Mouse (Mus musculus) gastrocnemius, adult 2 months (tissue): ENCODE results near the gene Pak7. TPM values are rescaled to one million over a fixed set of nuclear protein-coding genes. Genes with fewer than 3 reads are reported as not detected.
"Not testable (repeated sequence)": the region's sequence is repeated elsewhere in the genome, so short reads cannot be mapped to it uniquely, and the experiment has no call there.

Experiments used
- DNase-seq: peaks from one replicate; pipeline ENCODE4 v3.0.0; 2022
- H3K27ac ChIP-seq: fragments of 200-600 bp; 2 replicates; pipeline ENCODE4 v1.8.1; 2022; ENCODE audit warnings: mild to moderate bottlenecking
- H3K4me3 ChIP-seq: fragments of 200-600 bp; 2 replicates; pipeline ENCODE4 v1.8.1; 2022; ENCODE audit warnings: mild to moderate bottlenecking, moderate library complexity
- CTCF ChIP-seq: fragments of 200-600 bp; IDR thresholded peaks from 2 replicates; pipeline ENCODE4 v1.8.1; 2022; ENCODE audit warnings: antibody characterized with exemption, mild to moderate bottlenecking, moderate library complexity
- intact Hi-C: fragments of 180-260 bp; cut with DNase I; formaldehyde crosslinking; loops from one replicate; pipeline ENCODE4 v1.15.1; 2025
- long read RNA-seq, 2 experiments: library from polyadenylated mRNA; stranded (forward); transcript quantifications; one replicate each; pipeline ENCODE4 v2.0.0; 2021
- total RNA-seq, 2 experiments: library from RNA; stranded (reverse); gene quantifications; 2 replicates each; pipeline ENCODE4 v1.2.3; 2021

Gene Pak7
- not detected for total RNA-seq
- long read RNA-seq, experiment 1 = 0 reads
- long read RNA-seq, experiment 2 = 0 reads

DNA sequence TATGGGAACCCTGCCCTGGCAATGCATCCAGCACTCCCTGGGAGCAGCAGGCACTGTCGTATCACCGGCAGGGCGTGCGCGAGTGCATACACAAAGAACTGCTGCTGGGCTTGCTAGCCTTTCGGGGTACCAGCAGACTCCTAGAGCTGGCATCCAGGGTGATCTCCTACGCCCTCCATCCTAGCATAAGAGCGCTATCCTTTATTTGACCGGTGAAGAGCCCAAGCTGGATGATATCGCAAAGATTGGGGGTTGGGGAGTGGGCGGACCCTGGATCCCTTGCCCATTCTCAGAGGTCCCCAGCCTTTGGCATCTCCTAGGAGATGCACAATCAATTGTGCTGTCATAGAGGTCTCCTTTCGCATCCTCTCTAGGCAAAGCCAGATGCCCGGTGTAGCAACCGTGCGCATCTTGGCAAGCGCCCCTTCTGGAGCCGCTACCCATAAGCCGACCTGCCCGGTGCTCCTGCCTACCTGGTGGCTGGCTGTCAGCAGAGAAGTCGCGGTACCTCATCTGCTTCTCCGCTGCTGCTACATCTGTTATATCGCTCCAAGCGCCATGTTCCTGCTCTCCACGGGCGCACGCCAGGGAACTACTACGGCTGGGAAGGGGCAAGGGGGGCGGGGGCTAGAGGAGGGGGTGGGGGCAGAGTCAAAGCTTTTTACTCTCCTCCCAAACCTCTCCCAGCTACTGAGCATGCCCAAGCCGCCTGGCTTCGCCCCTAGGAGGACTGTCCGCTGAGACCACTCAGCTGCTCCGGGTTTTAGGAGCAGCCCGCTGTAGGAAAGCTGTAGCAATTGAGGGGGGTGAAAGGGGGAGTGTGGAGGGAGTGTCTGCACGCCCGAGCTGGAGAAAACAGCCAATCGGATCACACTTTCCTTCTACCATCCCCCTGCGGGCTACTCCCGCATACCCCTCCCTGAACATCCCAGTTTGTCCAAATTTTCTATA is at the start of gene Pak7:
Gene Pak7, minus strand, starts transcription at position 787 of the 951 bp plus-strand sequence.
- Histone ChIP-seq H3K4me3 (peak within 1 kb of the TSS; percentile 58), H3K27ac (no peak within 1 kb of the TSS)
- TF ChIP-seq CTCF = no peak
- intact Hi-C loops = no loop called here
- DNase-seq = peak; percentile 15

DNA sequence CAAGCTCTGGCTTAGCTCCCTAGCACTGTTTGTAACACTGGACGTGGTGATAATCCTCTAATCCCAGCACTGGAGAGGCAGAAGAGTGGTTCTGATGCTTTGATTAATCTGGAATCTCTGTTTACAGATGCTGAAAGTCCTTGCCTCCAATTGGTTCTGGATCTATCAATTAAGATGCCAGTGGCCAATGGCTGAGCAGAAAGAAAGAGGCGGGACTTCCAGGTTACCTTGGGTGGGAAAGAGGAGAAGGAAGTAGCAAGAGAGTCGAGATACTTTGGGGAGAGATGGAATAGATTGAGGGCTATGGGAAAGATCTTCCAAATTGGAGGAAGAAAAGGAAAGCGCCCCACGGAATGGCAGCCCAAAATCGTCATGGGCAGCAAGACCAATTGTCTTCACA is 37.8 kb upstream of the Pak7 start:
- no peak for DNase-seq

DNA sequence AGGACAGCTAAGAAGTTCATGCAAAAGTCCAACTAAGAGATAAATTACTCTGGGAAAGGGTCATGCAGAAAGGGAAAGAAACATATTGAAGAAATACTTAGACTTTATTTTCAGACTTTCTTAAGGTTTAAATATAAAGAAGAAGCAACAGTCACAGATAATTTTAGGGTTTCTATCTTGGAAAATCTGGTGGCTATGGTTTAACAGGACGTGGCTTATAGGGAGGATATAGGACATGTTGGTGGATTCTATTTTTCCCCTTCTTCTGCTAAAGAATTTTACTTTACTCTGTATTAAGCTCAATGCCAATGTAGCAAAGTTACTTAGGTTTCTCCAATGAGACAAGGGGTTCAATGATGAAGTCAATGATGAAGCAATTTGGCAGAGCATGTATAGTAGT is 31.8 kb upstream of the Pak7 start:
- intact Hi-C loops = no loop called here
- TF ChIP-seq CTCF = no peak
- no peak for DNase-seq
- Histone ChIP-seq H3K27ac (no peak overlapping the region), H3K4me3 (no peak overlapping the region)

More for the DNA sequence above, 37.8 kb upstream of the Pak7 start:
- no peak for TF ChIP-seq CTCF
- no peak overlapping the region for H3K4me3 ChIP-seq
- no peak overlapping the region for H3K27ac ChIP-seq
- intact Hi-C loops = no loop called here

DNA sequence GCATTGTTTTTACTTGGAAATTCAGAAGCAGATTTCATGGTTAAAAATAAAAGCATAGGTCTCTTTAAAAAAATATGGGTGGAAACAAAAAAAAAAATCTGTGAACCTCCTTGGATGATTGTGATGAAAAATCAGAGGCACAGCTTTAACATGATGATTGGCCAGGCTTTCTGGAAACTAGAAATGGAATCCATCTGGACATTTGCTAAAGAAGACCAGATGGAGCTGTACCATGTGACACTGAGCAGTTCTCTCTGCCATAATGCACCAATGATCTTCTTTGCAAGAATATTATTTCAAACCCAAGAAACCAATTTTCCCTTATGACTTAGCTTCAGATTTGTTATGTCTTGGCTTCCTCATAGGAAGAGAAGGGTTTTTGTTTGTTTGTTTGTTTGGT is 28.6 kb upstream of the Pak7 start:
- DNase-seq = no peak
- no peak overlapping the region for H3K4me3 ChIP-seq
- intact Hi-C loops = no loop called here
- no peak for TF ChIP-seq CTCF
- H3K27ac ChIP-seq = no peak overlapping the region

DNA sequence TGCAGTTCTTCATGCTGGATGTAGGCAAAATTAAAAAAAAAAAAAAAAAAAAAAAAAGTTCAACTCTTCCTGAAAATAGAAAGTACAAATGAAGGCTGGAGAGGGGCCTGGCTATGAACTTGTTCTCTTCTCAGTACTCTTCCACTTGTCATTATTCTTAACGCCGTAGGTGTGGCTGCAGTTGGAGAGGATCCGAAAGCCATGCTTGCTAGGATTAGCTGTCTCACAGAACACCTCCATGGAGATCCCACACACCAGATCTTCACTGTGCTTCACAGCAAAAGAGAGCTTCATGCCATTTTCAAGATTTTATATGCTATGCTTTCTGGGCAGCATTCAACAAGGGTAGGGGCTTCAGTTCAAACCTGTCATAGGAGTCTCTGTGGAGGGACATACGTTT is 14.8 kb upstream of the Pak7 start:
- intact Hi-C loops = no loop called here
- no peak overlapping the region for H3K27ac ChIP-seq
- no peak overlapping the region for H3K4me3 ChIP-seq
- TF ChIP-seq CTCF = no peak
- DNase-seq = no peak

DNA sequence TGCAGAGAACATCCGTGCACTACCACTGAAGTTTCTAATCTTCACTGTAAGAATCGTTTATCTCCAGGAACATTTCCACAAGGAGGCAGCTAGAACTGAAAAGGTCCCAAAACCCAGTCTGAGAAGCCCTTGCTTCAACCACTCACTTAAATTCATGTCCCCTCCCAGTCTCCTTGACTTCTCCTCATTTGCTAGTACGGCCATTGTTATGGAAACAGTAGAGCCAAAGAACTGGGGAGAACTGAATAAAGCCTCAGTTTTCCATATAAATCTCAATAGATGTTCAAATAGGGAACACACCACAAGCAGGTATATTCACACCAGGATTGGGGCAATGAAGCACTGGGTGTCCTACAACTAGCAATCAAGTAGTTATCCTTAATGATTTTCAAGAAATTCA is 12.4 kb downstream of the Pak7 start:
- no peak for DNase-seq
- H3K4me3 ChIP-seq = no peak overlapping the region
- TF ChIP-seq CTCF = no peak
- H3K27ac ChIP-seq = no peak overlapping the region
- intact Hi-C loops = no loop called here

DNA sequence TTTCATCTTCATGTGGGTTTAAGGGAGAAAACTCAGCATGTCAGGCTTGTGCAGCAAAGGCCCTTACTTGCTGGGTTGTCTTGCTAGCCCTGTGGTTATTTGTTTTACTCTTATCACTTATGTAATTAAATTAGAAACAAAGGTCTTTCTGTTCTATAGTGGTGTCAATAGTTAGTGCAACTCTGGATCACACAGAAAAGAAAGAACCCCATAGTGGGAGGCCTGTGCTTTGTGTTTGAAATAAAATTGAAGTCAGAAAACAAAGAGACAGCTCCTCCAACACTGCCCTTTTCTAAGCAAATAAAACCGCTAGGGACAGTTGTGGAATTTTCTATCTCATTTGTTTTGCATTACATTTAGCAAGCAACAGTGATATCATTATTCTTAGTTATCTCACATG is 15.4 kb downstream of the Pak7 start:
- no peak overlapping the region for H3K27ac ChIP-seq
- no peak for TF ChIP-seq CTCF
- no peak for DNase-seq
- intact Hi-C loops = no loop called here
- no peak overlapping the region for H3K4me3 ChIP-seq

DNA sequence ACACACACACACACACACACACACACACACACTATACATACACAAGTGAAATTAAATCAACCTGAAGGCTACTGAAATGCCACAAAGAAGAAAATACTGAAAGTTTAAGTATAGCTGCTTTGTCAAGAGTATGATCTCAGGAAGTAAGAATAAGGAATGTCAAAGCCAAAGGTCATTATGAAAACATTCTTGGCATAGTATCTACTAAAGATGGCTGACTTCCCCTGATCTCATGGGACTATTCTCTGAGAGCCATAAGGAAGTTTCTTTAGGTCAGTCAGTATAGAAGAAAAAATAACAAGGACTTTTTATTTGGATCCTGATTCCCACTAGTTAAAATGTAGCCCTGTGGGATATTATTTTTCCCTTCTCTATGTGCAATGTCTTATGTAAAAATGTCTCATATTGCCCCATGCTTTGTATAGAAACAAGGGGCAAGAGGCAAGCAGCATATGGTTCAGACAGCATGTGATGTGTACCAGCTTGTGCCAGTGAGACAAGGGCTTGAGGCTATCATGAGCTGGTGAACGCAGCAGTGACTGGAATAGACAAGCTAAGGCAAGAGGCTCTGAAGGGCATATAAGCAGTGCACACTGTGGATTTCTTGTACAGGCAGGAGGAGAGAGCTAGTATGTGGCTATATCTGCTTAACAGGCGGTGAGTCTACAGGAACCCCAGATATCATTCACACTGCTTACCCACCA is 36.2 kb downstream of the Pak7 start:
- no peak for TF ChIP-seq CTCF
- intact Hi-C loops = no loop called here
- Histone ChIP-seq H3K4me3 (no peak overlapping the region), H3K27ac (no peak overlapping the region)
- DNase-seq = no peak

DNA sequence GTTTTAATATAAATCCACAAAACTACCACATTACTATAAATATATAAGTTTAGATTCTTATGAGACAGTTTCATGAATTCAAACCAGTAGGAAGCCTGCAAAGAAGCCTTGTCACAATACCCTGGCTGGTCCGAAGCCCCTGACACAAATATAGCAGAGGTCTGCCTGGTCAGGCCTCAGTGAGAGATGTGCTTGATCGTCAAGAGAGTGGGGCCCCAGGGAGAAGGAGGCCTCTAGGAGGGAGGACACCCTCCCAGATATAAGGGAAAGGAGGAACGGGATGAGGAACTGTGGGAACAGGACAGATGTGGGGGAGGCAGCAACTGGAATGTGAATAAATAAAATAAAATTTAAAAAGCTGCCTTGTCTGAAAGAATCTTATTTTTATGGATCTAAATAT is 37.3 kb downstream of the Pak7 start:
- intact Hi-C loops = no loop called here
- DNase-seq = no peak
- no peak for TF ChIP-seq CTCF
- Histone ChIP-seq H3K27ac (no peak overlapping the region), H3K4me3 (no peak overlapping the region)

DNA sequence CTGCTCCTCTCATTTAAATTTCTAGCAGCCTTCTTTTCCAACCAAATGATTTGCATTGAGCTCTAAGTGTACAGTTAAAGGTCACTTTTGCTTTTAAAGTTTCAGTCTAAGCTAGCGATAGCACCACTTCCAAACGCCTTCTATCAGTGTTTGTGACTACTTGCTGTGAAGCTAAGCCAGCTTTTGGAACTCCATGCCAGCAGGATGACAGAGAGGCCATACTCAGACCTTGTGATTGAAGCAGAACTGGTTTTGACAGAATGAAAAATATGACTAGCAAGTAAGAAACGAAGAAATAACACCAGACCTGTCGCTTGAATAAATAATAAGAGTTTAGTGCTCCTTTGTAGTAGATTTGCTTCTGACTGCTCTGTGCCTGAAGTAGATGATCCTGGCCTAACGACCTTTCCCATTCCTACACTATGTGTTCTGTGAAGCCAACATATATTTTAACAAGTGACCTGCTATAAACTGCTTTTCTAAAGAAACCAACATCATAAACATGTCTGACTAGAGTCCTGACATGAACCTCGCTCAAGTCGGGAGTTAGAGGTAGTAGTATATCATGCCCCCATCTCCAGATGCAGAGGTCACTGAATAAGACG is 38.0 kb downstream of the Pak7 start:
- intact Hi-C loops = no loop called here
- DNase-seq = no peak
- no peak overlapping the region for H3K27ac ChIP-seq
- TF ChIP-seq CTCF = no peak
- H3K4me3 ChIP-seq = no peak overlapping the region

DNA sequence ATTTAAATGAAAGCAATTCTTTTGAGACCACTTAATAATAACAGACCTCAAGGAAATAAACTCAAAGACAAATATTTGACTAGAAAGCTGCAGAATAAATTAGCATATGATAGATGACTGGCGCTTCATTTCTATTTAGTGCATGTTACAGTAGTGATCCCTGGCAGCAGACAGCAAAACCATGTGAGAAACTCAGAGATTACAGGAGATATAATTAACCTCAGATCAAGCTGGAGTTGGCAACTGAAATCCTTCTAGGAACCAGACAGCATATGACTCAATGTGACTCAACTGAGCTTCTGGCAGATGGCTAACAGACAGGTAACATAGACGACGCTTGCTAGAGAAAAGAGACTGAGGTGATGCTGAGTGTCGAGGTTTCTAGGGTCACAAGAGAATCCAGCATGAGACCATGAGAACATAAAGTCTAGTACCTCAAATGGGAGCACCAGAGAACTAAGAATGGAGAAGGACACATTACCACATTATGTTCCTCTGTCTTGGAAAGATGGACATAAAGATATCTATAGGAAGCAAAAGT is 43.5 kb downstream of the Pak7 start:
- intact Hi-C loops, H3K4me3 ChIP-seq, H3K27ac ChIP-seq, DNase-seq: not testable (repeated sequence)

DNA sequence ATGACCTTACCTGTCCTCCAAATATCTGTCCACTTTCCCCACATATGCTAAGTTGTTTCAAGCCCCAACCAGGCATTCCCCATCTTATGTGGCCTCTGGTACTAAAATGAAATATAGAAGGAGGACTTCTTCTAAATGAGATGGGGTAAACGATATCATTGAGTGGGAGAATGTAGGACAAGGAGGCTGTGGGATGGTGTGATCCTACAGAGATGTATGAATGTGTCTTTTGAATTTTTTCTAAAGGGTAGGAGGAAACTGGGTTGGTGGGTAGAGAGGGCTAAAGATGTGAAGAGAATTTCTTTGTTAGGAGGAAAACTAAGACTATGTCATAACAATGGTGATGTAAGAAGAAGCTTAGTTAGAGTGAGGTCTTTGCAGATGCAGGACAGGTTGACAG is 57.8 kb downstream of the Pak7 start:
- no peak for TF ChIP-seq CTCF
- no peak for DNase-seq
- no peak overlapping the region for H3K27ac ChIP-seq
- intact Hi-C loops = no loop called here
- no peak overlapping the region for H3K4me3 ChIP-seq

DNA sequence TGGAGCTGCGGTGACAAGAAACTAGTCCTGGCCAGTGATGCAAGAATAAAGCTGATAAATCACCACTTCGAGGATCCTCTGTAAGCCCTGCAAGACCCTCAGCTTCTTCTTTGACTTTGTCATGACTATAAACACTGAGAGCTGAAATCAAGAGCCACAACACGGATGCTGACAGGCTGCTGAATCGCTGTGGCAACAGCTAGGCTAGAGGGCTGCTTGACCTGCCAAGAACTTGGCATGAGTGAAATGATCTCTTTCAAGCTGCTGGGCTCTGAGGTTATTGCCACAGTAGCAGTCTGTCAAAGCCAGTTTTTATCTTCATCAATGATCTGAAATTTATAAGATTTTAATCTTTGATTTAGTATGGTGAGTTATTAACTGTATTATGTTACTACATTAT is 62.1 kb downstream of the Pak7 start:
- Histone ChIP-seq H3K27ac (no peak overlapping the region), H3K4me3 (no peak overlapping the region)
- intact Hi-C loops = no loop called here
- no peak for TF ChIP-seq CTCF
- DNase-seq = no peak
